Mouse (Mus musculus): ENCODE measurements around the gene Slitrk1. TPM values are rescaled to one million over a fixed set of nuclear protein-coding genes. Genes with fewer than 3 reads are reported as not detected.

Slitrk1 gene
- polyA plus RNA-seq (2012; rRNA removed; ENCODE audit: low replicate concordance): not detected in 2 replicates

DNA sequence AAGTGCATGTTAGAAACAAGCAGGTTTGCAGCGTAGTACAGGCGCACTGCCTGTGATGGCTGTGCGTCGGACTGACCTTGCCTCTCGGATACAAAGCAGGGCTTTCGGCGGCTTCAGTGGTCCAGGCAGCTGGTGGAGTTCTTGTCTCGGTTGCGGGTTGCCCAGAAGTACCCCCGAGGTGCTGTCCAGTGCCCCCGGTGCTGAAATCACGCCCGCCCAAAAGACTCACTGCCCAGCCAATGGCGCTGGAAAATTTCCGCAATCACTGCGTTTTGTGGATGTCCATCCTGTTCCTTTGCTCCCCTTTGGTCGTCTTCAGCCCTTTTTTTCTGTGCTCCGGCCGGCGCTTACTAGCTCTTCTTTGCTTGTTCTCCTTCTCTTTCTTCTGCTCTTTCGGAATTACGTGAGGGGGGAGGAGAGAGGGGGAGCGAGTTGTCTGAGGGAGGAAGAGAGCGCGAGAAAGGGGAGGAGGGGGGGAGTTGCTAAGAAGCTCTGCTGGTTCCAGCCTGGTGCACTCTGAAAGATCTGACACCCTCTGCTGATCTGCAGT, at the start of gene Slitrk1:
Gene Slitrk1 (minus strand): TSS at position 445 of the 550 bp plus-strand sequence.

Data from duodenum, adult 2 months (tissue).